Mouse (Mus musculus): ENCODE measurements around the gene F11r. TPM values are rescaled to one million over a fixed set of nuclear protein-coding genes. Genes with fewer than 3 reads are reported as not detected.

F11r gene
- polyA plus RNA-seq, 1 experiment from 2014 or later, result 11.1 TPM

DNA sequence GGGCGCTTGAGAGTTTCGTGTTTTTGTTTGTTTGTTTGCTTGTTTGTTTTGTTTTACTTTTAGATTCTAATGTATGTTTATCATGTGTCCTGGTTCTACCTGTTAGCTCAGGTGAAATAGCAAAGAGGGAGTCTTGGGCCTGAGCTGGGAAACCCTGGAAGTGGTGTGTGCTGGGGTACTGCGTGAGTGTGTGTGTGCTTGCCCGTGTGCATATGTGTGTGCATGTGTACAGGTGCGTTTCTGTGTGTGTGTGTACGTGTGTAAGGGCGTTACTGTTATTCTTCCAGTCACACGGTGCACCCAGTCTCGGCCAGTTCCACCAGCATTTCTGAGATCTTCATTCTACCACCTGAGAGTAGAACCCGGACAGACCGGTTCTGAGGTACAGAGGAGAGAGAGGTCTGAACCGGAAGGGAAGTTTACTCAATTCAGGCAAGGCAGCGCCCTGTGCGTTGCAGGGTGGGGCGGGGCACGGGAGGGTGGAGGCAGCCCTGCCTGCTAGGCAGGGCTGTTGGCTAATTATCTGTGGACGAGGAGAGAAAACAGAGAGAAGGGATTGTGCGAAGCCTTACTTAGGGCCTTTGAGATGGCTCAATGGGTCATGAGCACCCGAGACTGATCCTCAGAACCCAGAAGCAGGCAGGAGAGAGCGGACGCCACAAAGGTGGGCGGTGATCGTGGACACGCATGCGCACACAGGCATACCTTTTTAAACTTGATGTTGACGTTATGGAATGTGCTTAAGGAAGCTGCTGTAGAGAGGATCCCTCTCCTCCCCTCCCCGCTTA lies 40.6 kb downstream of the F11r start:
- H3K27me3 ChIP-seq, result no peaks in the 10 kb centered on the region
- no peaks in the 10 kb centered on the region for H3K36me3 ChIP-seq (replicated peaks)
- peaks cover 8% of the 10 kb centered on the region for H3K9me3 ChIP-seq
- no peaks in the 10 kb centered on the region for H3K4me1 ChIP-seq
- 64% methylated on average over 27 of the region's 27 CpGs for WGBS
- peak overlapping the region; percentile 26 for H3K4me3 ChIP-seq (replicated peaks)
- no peak overlapping the region for H3K9ac ChIP-seq
- peak overlapping the region; percentile 30 for H3K4me2 ChIP-seq
- ATAC-seq (ENCODE audit: low FRiP score), result 0 out of 2 replicates have a peak, but pooled peaks have one; percentile 33
- H3K27ac ChIP-seq, result no peak overlapping the region

DNA sequence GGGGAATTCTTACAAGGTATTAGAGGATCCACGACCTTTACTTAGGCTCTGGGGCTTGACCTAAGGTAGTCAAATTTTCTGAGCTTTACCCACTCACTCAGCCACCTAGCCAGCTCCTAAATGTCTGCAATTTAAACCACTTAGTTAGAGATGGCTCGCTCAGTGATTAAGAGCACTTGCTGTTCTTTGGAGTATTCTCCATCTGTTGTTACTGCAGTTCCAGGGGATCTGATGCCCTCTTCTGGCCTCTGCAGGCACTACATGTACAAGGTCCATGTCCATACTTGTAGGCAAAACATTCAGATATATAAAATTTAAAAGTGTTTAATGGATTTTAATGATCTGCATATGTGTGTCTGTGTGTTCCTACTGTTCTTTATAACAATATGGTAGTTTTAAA lies 41.6 kb downstream of the F11r start:
- Histone ChIP-seq H3K36me3 (replicated peaks) (no peaks in the 10 kb centered on the region), H3K9me3 (peaks cover 12% of the 10 kb centered on the region), H3K4me1 (no peaks in the 10 kb centered on the region), H3K27ac (no peak overlapping the region), H3K9ac (no peak overlapping the region), H3K4me2 (no peak overlapping the region), H3K4me3 (replicated peaks) (no peak overlapping the region), H3K27me3 (no peaks in the 10 kb centered on the region)
- no peak; the same call in 1 of the 2 replicates for ATAC-seq (ENCODE audit: low FRiP score)
- 57% methylated on average over 2 of the region's 2 CpGs for WGBS

DNA sequence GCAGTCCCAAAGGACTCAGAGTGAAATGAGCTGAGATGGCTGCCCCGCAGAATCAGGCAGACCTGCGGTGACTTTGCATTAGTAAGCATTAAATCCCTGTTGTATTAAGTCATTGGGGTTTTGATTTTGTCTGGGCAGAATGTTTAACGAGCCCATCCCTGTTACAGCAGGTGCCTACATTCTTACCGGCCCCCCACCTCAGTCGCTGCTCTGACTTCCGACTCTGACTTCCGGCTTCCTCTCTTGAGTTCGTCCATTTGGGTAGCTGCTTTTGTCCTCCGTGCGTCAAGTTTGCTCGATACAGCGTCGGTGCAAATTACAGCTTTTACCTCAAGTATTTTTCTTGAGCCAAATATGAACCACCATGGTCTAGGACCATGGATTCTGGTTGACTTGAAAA lies 56.9 kb downstream of the F11r start:
- Histone ChIP-seq H3K9me3 (peaks cover 7% of the 10 kb centered on the region; the same call in 1 of the 2 replicates), H3K4me3 (replicated peaks) (no peak overlapping the region), H3K27ac (no peak overlapping the region), H3K9ac (no peak overlapping the region), H3K36me3 (replicated peaks) (no peaks in the 10 kb centered on the region), H3K4me1 (no peaks in the 10 kb centered on the region), H3K4me2 (no peak overlapping the region), H3K27me3 (no peaks in the 10 kb centered on the region)
- no peak for ATAC-seq (ENCODE audit: low FRiP score)
- 95% methylated on average over 13 of the region's 13 CpGs for WGBS

DNA sequence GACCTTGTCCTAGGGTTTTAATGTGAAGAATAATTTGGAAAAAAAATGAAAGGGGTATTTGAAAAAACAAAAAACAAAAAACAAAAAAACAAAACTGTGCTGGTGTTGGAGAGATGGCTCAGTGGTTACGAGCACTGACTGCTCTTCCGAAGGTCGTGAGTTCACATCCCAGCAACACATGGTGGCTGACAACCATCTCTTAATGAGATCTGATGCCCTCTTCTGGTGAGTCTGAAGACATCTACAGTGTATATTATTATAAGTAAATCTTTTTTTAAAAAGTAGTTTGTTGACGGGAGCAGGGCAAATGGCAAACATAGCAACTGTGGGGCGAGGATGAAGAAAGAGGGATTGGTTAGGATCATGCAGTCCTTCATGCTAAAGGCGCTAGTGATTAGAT lies 58.0 kb downstream of the F11r start:
- WGBS, result 86% methylated on average over 6 of the region's 6 CpGs
- H3K4me1 ChIP-seq, result no peaks in the 10 kb centered on the region

DNA sequence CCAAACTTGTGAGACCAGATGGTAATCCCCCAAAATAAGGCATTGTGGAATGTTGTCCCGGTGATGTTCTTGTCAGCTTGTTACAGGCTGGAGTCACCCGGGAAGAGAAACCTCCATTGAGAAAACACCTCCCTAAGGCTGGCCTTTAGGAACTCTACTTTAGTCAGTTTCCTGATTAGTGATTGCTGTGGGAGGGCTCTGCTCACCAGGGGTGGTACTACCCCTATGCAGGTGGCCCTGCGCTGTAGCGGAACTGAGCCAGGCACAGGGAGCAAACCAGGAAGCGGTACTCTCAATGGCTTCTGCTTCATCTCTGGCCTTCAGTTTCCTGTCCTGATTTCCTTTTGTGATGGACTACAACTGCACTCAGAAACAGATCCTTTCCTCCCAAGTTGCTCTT lies 62.5 kb downstream of the F11r start:
- Histone ChIP-seq H3K27ac (no peak overlapping the region), H3K4me2 (no peak overlapping the region), H3K9ac (no peak overlapping the region), H3K36me3 (replicated peaks) (no peaks in the 10 kb centered on the region), H3K4me1 (peaks cover 10% of the 10 kb centered on the region), H3K27me3 (no peaks in the 10 kb centered on the region), H3K4me3 (replicated peaks) (no peak overlapping the region), H3K9me3 (no peaks in the 10 kb centered on the region)
- WGBS, result 79% methylated on average over 5 of the region's 5 CpGs
- ATAC-seq (ENCODE audit: low FRiP score), result no peak

More for the DNA sequence above, 58.0 kb downstream of the F11r start:
- Histone ChIP-seq H3K4me3 (replicated peaks) (no peak overlapping the region), H3K27ac (no peak overlapping the region), H3K27me3 (no peaks in the 10 kb centered on the region), H3K4me2 (no peak overlapping the region), H3K9me3 (peaks cover 7% of the 10 kb centered on the region; the same call in 1 of the 2 replicates), H3K9ac (no peak overlapping the region), H3K36me3 (replicated peaks) (no peaks in the 10 kb centered on the region)
- ATAC-seq (ENCODE audit: low FRiP score), result no peak

DNA sequence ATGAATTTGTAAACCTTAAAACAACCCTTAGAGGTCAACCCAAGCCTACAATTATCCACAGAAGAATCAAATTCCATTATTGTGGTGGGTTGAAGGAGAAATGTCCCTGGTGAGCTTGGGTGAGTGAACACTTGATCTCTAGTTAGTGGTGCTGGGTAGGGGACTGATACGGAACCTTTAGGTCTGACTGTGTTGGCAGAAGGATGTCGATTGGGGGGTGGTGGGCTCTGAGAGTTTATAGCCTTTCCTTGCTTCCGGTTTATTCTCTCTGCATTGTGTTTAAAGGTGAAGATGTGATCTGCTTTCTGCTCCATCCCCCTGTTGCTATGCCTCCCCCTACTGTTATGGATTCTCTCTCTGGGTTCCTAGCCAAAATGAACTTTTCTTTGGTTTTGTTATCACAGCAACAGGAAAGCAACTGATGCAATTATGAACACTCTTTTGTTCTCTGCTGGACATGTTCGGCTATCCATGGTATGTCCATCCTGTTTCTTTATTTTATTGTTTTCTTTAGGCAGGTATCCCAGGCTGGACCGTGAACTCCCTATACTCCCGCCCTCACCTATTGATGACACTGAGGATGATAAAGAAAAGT lies 63.8 kb downstream of the F11r start:
- Histone ChIP-seq H3K4me1 (peaks cover 10% of the 10 kb centered on the region), H3K9ac (no peak overlapping the region), H3K9me3 (no peaks in the 10 kb centered on the region), H3K27ac (no peak overlapping the region), H3K36me3 (replicated peaks) (no peaks in the 10 kb centered on the region; the same call in 1 of the 2 replicates), H3K4me2 (no peak overlapping the region), H3K27me3 (no peaks in the 10 kb centered on the region), H3K4me3 (replicated peaks) (no peak overlapping the region)
- WGBS, result 65% methylated on average over 6 of the region's 6 CpGs
- ATAC-seq (ENCODE audit: low FRiP score), result no peak

DNA sequence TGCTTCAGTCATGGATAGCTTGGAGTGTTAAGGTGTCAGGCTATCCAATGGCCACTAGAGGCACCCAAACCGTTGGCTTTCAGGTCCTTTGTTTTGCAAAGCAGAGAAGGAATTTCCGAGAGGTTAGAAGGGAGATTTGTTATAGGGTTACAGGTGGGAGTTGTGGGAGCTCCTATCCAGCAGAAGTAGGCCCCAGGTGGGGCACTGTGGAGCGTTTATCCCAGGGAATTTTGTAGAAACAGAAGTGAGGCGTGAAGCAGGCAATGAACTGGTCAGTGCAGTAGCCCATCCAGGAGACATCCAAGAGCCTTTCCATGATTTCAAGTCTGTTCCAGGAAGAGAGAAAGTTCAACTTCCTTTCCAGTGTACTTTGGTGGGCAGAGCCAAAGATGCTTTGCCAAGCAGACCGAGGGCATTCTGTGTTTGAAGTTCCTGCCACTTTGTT lies 64.3 kb downstream of the F11r start:
- 6% methylated on average over 5 of the region's 5 CpGs for WGBS
- Histone ChIP-seq H3K9ac (no peak overlapping the region), H3K36me3 (replicated peaks) (no peaks in the 10 kb centered on the region; the same call in 1 of the 2 replicates), H3K4me2 (peak overlapping the region; percentile 37; the same call in 1 of the 2 replicates), H3K27ac (peak overlapping the region; percentile 75), H3K4me3 (replicated peaks) (0 out of 2 replicates have a peak overlapping the region, but pooled peaks have one; percentile 4), H3K9me3 (no peaks in the 10 kb centered on the region), H3K4me1 (peaks cover 10% of the 10 kb centered on the region), H3K27me3 (no peaks in the 10 kb centered on the region)
- ATAC-seq (ENCODE audit: low FRiP score), result no peak

DNA sequence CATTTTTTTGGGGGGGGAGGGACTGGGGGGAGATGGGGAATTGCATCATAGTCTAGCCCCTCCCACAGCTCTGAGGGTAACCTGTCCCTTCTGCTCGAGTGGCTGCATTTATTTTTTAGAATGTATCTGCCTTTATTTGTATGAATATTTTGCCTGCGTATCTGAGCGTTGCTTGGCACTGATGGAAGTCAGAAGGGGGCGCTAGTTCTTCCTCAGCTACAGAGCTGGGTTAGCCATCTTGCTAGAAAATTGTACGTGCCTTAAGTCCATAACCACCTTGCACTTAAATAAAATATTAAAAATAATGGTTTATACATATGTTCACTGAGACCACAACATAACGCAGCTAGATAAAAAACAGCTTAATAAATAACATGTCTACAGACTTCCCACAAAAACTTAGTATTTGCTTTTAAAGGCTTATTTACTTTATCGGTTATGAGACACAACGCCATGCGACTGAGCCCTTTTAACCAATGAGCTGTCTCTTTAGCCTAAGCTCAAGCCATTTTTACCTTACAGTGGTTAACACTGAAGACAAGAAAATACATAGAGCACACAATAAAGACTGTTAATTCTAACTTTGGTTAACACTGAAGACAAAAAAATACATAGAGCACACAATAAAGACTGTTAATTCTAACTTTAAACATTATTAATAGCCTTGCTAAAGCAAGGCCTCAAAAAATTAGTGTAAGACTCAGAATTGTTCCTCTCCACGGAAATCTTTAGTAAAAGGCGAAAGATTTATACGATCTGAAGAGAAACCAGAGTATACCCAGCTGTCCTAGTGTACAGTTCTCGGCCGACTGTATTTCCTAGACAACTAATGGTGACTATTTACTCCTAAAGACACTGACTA lies 65.3 kb downstream of the F11r start:
- H3K27ac ChIP-seq, result peak overlapping the region; percentile 97
- under 1% methylated on average over 14 of the region's 14 CpGs for WGBS
- H3K9me3 ChIP-seq, result no peaks in the 10 kb centered on the region
- no peaks in the 10 kb centered on the region; the same call in 1 of the 2 replicates for H3K36me3 ChIP-seq (replicated peaks)
- no peaks in the 10 kb centered on the region for H3K27me3 ChIP-seq
- peak overlapping the region; percentile 70 for H3K4me2 ChIP-seq
- H3K4me3 ChIP-seq (replicated peaks), result peak overlapping the region; percentile 59
- peak; percentile 86 for ATAC-seq (ENCODE audit: low FRiP score)
- H3K9ac ChIP-seq, result no peak overlapping the region
- H3K4me1 ChIP-seq, result peaks cover 10% of the 10 kb centered on the region

DNA sequence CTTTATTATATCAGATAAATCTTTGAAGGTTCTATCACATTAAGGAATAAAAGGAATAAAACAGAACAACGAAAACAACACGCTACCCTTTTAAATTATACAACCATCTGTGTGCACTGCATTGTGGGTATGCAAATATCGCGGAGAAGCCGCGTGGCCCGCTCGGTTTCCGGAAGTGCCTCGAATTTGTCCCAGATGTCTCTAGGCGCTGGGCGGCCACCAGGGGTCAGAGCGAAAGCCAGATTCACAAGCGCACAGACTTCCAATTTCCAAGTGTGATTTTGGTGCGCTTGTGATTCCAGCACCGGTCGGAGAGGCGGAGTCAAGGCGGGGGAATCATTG lies 65.9 kb downstream of the F11r start, which contains the start of gene Alyref2:
Gene Alyref2 (plus strand): TSS at position 229 of the 342 bp plus-strand sequence.
- Histone ChIP-seq H3K4me2 (peak within 1 kb of the TSS; percentile 70), H3K9ac (peak within 1 kb of the TSS; percentile 74), H3K36me3 (replicated peaks) (no peaks in the 10 kb centered on the region; the same call in 1 of the 2 replicates), H3K9me3 (no peaks in the 10 kb centered on the region), H3K4me1 (peaks cover 10% of the 10 kb centered on the region), H3K4me3 (replicated peaks) (peak within 1 kb of the TSS; percentile 59), H3K27ac (peak within 1 kb of the TSS; percentile 97), H3K27me3 (no peaks in the 10 kb centered on the region)
- WGBS, result under 1% methylated on average over 19 of the region's 19 CpGs
- peak; percentile 88 for ATAC-seq (ENCODE audit: low FRiP score)

DNA sequence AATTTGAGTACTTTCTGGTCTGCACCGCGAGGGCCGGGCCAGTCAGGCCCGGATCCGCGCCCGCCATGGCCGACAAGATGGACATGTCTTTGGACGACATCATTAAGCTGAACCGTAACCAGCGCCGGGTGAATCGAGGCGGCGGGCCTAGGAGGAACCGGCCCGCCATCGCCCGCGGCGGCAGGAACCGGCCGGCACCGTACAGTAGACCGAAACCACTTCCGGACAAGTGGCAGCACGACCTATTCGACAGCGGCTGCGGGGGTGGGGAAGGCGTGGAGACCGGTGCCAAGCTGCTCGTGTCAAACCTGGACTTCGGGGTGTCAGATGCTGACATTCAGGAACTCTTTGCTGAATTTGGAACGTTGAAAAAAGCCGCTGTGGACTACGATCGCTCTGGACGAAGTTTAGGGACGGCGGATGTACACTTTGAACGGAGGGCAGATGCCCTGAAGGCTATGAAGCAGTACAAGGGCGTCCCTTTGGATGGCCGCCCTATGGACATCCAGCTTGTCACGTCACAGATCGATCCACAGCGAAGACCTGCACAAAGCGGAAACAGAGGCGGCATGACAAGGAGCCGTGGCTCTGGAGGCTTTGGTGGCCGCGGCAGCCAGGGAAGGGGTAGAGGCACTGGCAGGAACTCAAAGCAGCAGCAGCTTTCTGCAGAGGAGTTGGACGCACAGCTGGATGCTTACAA lies 66.4 kb downstream of the F11r start:
- Histone ChIP-seq H3K27me3 (no peaks in the 10 kb centered on the region), H3K4me3 (replicated peaks) (peak overlapping the region; percentile 59), H3K4me2 (peak overlapping the region; percentile 70), H3K9ac (peak overlapping the region; percentile 74), H3K4me1 (peaks cover 10% of the 10 kb centered on the region), H3K36me3 (replicated peaks) (no peaks in the 10 kb centered on the region; the same call in 1 of the 2 replicates), H3K27ac (peak overlapping the region; percentile 97), H3K9me3 (no peaks in the 10 kb centered on the region)
- ATAC-seq (ENCODE audit: low FRiP score), result peak; percentile 62
- under 1% methylated on average over 53 of the region's 53 CpGs for WGBS

DNA sequence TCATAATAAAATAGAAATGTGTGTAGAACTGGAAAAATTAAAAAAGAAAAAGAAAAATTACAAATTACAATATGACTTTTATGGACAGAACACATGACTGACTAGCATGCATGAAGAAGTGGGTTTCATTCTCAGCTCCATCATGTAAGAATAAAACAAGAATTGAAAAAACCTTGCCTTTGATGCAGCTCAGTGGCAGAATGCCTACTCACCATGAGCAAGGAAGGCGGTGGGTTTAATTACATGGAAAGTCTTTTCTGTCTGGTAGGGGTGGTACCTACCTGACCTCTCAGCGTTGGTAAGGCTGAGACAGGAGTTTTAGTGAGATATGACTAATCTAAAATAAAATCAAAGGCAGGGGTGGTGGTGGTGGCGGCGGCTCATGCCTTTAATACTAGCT lies 67.3 kb downstream of the F11r start:
- H3K36me3 ChIP-seq (replicated peaks), result no peaks in the 10 kb centered on the region; the same call in 1 of the 2 replicates
- H3K9me3 ChIP-seq, result no peaks in the 10 kb centered on the region
- WGBS, result 72% methylated on average over 4 of the region's 4 CpGs
- no peak overlapping the region for H3K9ac ChIP-seq
- no peaks in the 10 kb centered on the region for H3K27me3 ChIP-seq
- H3K4me2 ChIP-seq, result peak overlapping the region; percentile 70
- H3K27ac ChIP-seq, result no peak overlapping the region
- peak overlapping the region; percentile 15; the same call in 1 of the 2 replicates for H3K4me3 ChIP-seq (replicated peaks)
- no peak for ATAC-seq (ENCODE audit: low FRiP score)
- peaks cover 10% of the 10 kb centered on the region for H3K4me1 ChIP-seq

Data from forebrain, embryonic 12.5 days (tissue).